Mouse (Mus musculus) embryonic facial prominence, embryonic 15.5 days (tissue): ENCODE measurements around the gene Tm9sf1. TPM values are rescaled to one million over a fixed set of nuclear protein-coding genes. Genes with fewer than 3 reads are reported as not detected.

Experiments
- ATAC-seq: fragments of 200-750 bp; cut with Nextera tagmentation; 2 replicates; pipeline ENCODE4 v1.8.0; 2017; ENCODE audit warnings: low read depth, moderate TSS enrichment; ENCODE audit not compliant: insufficient number of reproducible peaks, low FRiP score, low TSS enrichment
- H3K27ac ChIP-seq: fragments of 300-500 bp; sonication (generic); replicated peaks from 2 replicates; pipeline ENCODE4 v1.5.1; 2015; ENCODE audit warnings: mild to moderate bottlenecking, inconsistent platforms
- H3K27me3 ChIP-seq: fragments of 300-500 bp; sonication (generic); 2 replicates; pipeline ENCODE4 v1.6.1; 2015; ENCODE audit warnings: inconsistent platforms
- H3K36me3 ChIP-seq: fragments of 300-500 bp; sonication (generic); 2 replicates; pipeline ENCODE4 v1.6.1; 2015; ENCODE audit warnings: mild to moderate bottlenecking, inconsistent platforms
- H3K4me1 ChIP-seq: fragments of 300-500 bp; sonication (generic); 2 replicates; pipeline ENCODE4 v1.6.1; 2015; ENCODE audit warnings: inconsistent platforms
- H3K4me2 ChIP-seq: fragments of 300-500 bp; sonication (generic); replicated peaks from 2 replicates; pipeline ENCODE4 v1.6.1; 2015; ENCODE audit warnings: mild to moderate bottlenecking, inconsistent platforms
- H3K4me3 ChIP-seq: fragments of 300-500 bp; sonication (generic); replicated peaks from 2 replicates; pipeline ENCODE4 v1.5.1; 2015; ENCODE audit warnings: mild to moderate bottlenecking, inconsistent platforms
- H3K9ac ChIP-seq: fragments of 300-500 bp; sonication (generic); 2 replicates; pipeline ENCODE4 v1.6.1; 2015; ENCODE audit warnings: inconsistent platforms
- H3K9me3 ChIP-seq: fragments of 300-500 bp; sonication (generic); replicated peaks from 2 replicates; pipeline ENCODE4 v1.6.1; 2016; ENCODE audit warnings: inconsistent platforms
- WGBS: fragments of 180-500 bp; shearing (Covaris S2); methylation state at CpG from one replicate; pipeline ENCODE4 v1.1.7; 2015; 5-methylcytosine and 5-hydroxymethylcytosine counted together
- polyA plus RNA-seq: library from polyadenylated mRNA; unstranded; fragments of >200 nt; fragmentation: Nextera tagmentation; extraction: Ambion mirVana; gene quantifications from 2 replicates; pipeline ENCODE4 v1.2.1, GENCODE M21; 2015

Tm9sf1 gene
- polyA plus RNA-seq, 1 experiment from 2014 or later: 114 TPM

- WGBS: 90% methylated on average over 2 of the region's 2 CpGs
- Histone ChIP-seq H3K36me3 (peaks cover 17% of the 10 kb centered on the region), H3K27me3 (no peaks in the 10 kb centered on the region), H3K4me1 (peaks cover 15% of the 10 kb centered on the region), H3K27ac (no peak overlapping the region), H3K4me2 (no peak overlapping the region), H3K9me3 (no peaks in the 10 kb centered on the region), H3K9ac (no peak overlapping the region), H3K4me3 (no peak overlapping the region)
- ATAC-seq: no peak
Observed at GRCm38 (mm10) chr14:55586149-55586548, 57.5 kb downstream of the Tm9sf1 start.

Other genes with a start within 250 kb of the Tm9sf1 start
- gene Dhrs4, start 165.0 kb downstream of the Tm9sf1 start, polyA plus RNA-seq: 81.2 and 83.4 TPM in 2 replicates
- 2.4 and 3.7 TPM in 2 replicates for gene Carmil3, start 153.2 kb downstream of the Tm9sf1 start, polyA plus RNA-seq
- gene Cpne6, start 133.4 kb downstream of the Tm9sf1 start, polyA plus RNA-seq: 1.1 and 1.6 TPM in 2 replicates
- gene Nrl, start 118.8 kb downstream of the Tm9sf1 start, polyA plus RNA-seq: not detected in 2 replicates
- gene Pck2, start 103.5 kb downstream of the Tm9sf1 start, polyA plus RNA-seq: 38.3 and 48.2 TPM in 2 replicates
- 59.3 and 61.7 TPM in 2 replicates for gene Dcaf11, start 83.8 kb downstream of the Tm9sf1 start, polyA plus RNA-seq
- 1.6 and 3.0 TPM in 2 replicates for gene A730061H03Rik, start 83.4 kb downstream of the Tm9sf1 start, polyA plus RNA-seq
- gene Fitm1, start 68.2 kb downstream of the Tm9sf1 start, polyA plus RNA-seq: 24.8 and 29.7 TPM in 2 replicates
- 129 and 134 TPM in 2 replicates for gene Psme1, start 65.7 kb downstream of the Tm9sf1 start, polyA plus RNA-seq
- 9.7 and 11.6 TPM in 2 replicates for gene Emc9, start 58.5 kb downstream of the Tm9sf1 start, polyA plus RNA-seq
- 238 and 259 TPM in 2 replicates for gene Psme2, start 52.7 kb downstream of the Tm9sf1 start, polyA plus RNA-seq
- gene Rnf31, start 52.1 kb downstream of the Tm9sf1 start, polyA plus RNA-seq: 17.9 and 18.1 TPM in 2 replicates
- 12.8 and 17.3 TPM in 2 replicates for gene Irf9, start 40.2 kb downstream of the Tm9sf1 start, polyA plus RNA-seq
- 2.3 and 2.9 TPM in 2 replicates for gene Rec8, start 25.8 kb downstream of the Tm9sf1 start, polyA plus RNA-seq
- gene Ipo4, start 7.8 kb downstream of the Tm9sf1 start, polyA plus RNA-seq: 122 and 129 TPM in 2 replicates
- 0.75 and 1.4 TPM in 2 replicates for gene Gm49378, start 5.9 kb downstream of the Tm9sf1 start, polyA plus RNA-seq
- 0.61 and 1.2 TPM in 2 replicates for gene Tssk4, start 6.4 kb upstream of the Tm9sf1 start, polyA plus RNA-seq
- gene Mdp1, start 16.7 kb upstream of the Tm9sf1 start, polyA plus RNA-seq: 57.4 and 57.9 TPM in 2 replicates
- 68.1 and 68.6 TPM in 2 replicates for gene Gmpr2, start 28.1 kb upstream of the Tm9sf1 start, polyA plus RNA-seq
- 548 and 555 TPM in 2 replicates for gene Nedd8, start 28.3 kb upstream of the Tm9sf1 start, polyA plus RNA-seq
- gene Tinf2, start 38.0 kb upstream of the Tm9sf1 start, polyA plus RNA-seq: 34.0 and 38.0 TPM in 2 replicates
- gene Tgm1, start 70.1 kb upstream of the Tm9sf1 start, polyA plus RNA-seq: 27.3 and 28.0 TPM in 2 replicates
- gene Rabggta, start 78.5 kb upstream of the Tm9sf1 start, polyA plus RNA-seq: 30.3 and 33.8 TPM in 2 replicates
- 87.3 and 90.0 TPM in 2 replicates for gene Dhrs1, start 101.9 kb upstream of the Tm9sf1 start, polyA plus RNA-seq
- gene Nop9, start 101.9 kb upstream of the Tm9sf1 start, polyA plus RNA-seq: 37.3 and 39.0 TPM in 2 replicates
- gene Cideb, start 114.7 kb upstream of the Tm9sf1 start, polyA plus RNA-seq: 0.47 and 0.60 TPM in 2 replicates
- 0.95 and 1.4 TPM in 2 replicates for gene Ltb4r2, start 117.6 kb upstream of the Tm9sf1 start, polyA plus RNA-seq
- 1.8 and 2.1 TPM in 2 replicates for gene Ltb4r1, start 122.2 kb upstream of the Tm9sf1 start, polyA plus RNA-seq
- gene Adcy4, start 140.3 kb upstream of the Tm9sf1 start, polyA plus RNA-seq: 17.4 and 22.2 TPM in 2 replicates
- 34.5 and 41.3 TPM in 2 replicates for gene Ripk3, start 145.1 kb upstream of the Tm9sf1 start, polyA plus RNA-seq
- gene Nfatc4, start 179.3 kb upstream of the Tm9sf1 start, polyA plus RNA-seq: 106 and 115 TPM in 2 replicates
- gene Nynrin, start 210.2 kb upstream of the Tm9sf1 start, polyA plus RNA-seq: 20.8 and 25.0 TPM in 2 replicates
- 0.33 and 0.35 TPM in 2 replicates for gene Cbln3, start 240.6 kb upstream of the Tm9sf1 start, polyA plus RNA-seq
- 18.8 and 19.9 TPM in 2 replicates for gene Khnyn, start 241.1 kb upstream of the Tm9sf1 start, polyA plus RNA-seq